Mouse (Mus musculus) E14TG2a.4 (cell line): ENCODE data around the gene Pde3a.

Experiments used
- CTCF ChIP-seq: conservative IDR thresholded peaks from 2 replicates; pipeline ENCODE4 v1.5.1; 2014; ENCODE audit warnings: low read length
- NANOG ChIP-seq: IDR thresholded peaks from 2 replicates; pipeline ENCODE4 v1.6.1; 2014; ENCODE audit warnings: borderline replicate concordance, low read length, mixed read lengths

DNA sequence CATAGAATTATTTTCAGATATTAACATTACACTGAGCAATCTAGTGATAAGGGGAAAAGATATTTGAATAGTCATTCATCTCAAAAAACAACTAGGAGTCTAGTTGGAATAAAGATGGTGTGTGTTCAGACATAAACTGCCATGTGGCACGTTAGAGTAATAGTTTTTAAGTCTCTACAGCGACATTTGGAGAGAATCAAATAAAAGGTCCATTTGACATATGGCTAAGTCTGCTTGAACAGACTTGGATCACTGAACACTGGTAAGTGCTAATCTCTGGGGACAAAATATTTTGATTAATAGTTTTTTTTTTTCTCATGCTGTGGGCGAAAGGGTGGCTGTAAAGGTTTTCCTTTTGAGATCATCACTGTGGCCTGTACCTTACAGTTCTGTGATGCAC, 69.4 kb downstream of the Pde3a start:
- no peak for TF ChIP-seq NANOG
- no peak for TF ChIP-seq CTCF
